Mouse (Mus musculus) ES-E14 (cell line): ENCODE data around the gene Stn1. TPM values are rescaled to one million over a fixed set of nuclear protein-coding genes. Genes with fewer than 3 reads are reported as not detected.
A peak's percentile ranks its signal among the peaks of the same experiment; 100 is the strongest.

ENCODE experiments used
- DNase-seq: peaks from one replicate; pipeline ENCODE4 v3.0.0-alpha.2; 2013; ENCODE audit warnings: low read depth, low spot score
- H3K27ac ChIP-seq: 2 replicates; pipeline ENCODE4 v1.5.1; 2012; ENCODE audit warnings: low read depth, mild to moderate bottlenecking, low read length, moderate library complexity, mixed read lengths; ENCODE audit not compliant: poor library complexity, insufficient read depth, severe bottlenecking
- H3K36me3 ChIP-seq: 2 replicates; pipeline ENCODE4 v1.6.1; 2012; ENCODE audit warnings: mild to moderate bottlenecking, low read length, moderate library complexity, mixed read lengths; ENCODE audit not compliant: control insufficient read depth, poor library complexity, insufficient read depth, severe bottlenecking
- H3K4me1 ChIP-seq, 2 experiments: fragments of 150-350 bp in 1 of 2; sonication (generic) in 1 of 2; 2 replicates each; pipeline ENCODE4 v1.6.1; 2012; ENCODE audit warnings: low read length in 2 of 2, mild to moderate bottlenecking in 1 of 2, mixed read lengths in 1 of 2; ENCODE audit not compliant: control insufficient read depth in 2 of 2, insufficient read depth in 2 of 2, poor library complexity in 1 of 2
- H3K4me3 ChIP-seq, 2 experiments: fragments of 150-350 bp in 1 of 2; sonication (generic) in 1 of 2; 2 replicates each; pipeline ENCODE4 v1.5.1; 2012; ENCODE audit warnings: low read length in 2 of 2, low read depth in 1 of 2, mild to moderate bottlenecking in 1 of 2, mixed read lengths in 1 of 2; ENCODE audit not compliant: insufficient read depth in 1 of 2, poor library complexity in 1 of 2, severe bottlenecking in 1 of 2
- H3K9ac ChIP-seq: 2 replicates; pipeline ENCODE4 v1.6.1; 2012; ENCODE audit warnings: low read depth, mild to moderate bottlenecking, low read length, mixed read lengths; ENCODE audit not compliant: poor library complexity, insufficient read depth, severe bottlenecking
- H3K9me3 ChIP-seq: fragments of 150-350 bp; sonication (generic); 2 replicates; pipeline ENCODE4 v1.6.1; 2012; ENCODE audit warnings: low read depth, mild to moderate bottlenecking, low read length; ENCODE audit not compliant: control insufficient read depth, insufficient read depth
- CHD2 ChIP-seq: IDR thresholded peaks from 2 replicates; pipeline ENCODE4 v1.6.1; 2014; ENCODE audit warnings: mild to moderate bottlenecking, low read depth, low read length, inconsistent platforms
- HCFC1 ChIP-seq: IDR thresholded peaks from 2 replicates; pipeline ENCODE4 v1.6.1; 2012; ENCODE audit warnings: low read length, inconsistent platforms, borderline replicate concordance; ENCODE audit not compliant: insufficient read depth
- MAFK ChIP-seq: IDR thresholded peaks from 2 replicates; pipeline ENCODE4 v1.6.1; 2014; ENCODE audit warnings: mild to moderate bottlenecking, low read depth, low read length, inconsistent platforms; ENCODE audit not compliant: insufficient read depth
- ZC3H11A ChIP-seq: IDR thresholded peaks from 2 replicates; pipeline ENCODE4 v1.6.1; 2012; ENCODE audit warnings: low read depth, mild to moderate bottlenecking, inconsistent platforms, low read length, borderline replicate concordance
- ZNF384 ChIP-seq: IDR thresholded peaks from 2 replicates; pipeline ENCODE4 v1.6.1; 2012; ENCODE audit warnings: low read depth, low read length, inconsistent platforms
- in situ Hi-C, 2 experiments: fragments of 600-800 bp; cut with MboI; formaldehyde crosslinking; loops; one replicate each; pipeline ENCODE4 v1.15.1; 2025; ENCODE audit warnings: low sequenced_read_pairs in 2 of 2, inconsistent platforms in 1 of 2; ENCODE audit not compliant: unreplicated experiment in 2 of 2
- total RNA-seq: library from RNA; depleted of rRNA; stranded (reverse); fragments of 300-350 nt; gene quantifications from 2 replicates; pipeline ENCODE4 v1.2.3, GENCODE M21; 2012

Gene Stn1
- total RNA-seq, 1 experiment, result 22.9 TPM

DNA sequence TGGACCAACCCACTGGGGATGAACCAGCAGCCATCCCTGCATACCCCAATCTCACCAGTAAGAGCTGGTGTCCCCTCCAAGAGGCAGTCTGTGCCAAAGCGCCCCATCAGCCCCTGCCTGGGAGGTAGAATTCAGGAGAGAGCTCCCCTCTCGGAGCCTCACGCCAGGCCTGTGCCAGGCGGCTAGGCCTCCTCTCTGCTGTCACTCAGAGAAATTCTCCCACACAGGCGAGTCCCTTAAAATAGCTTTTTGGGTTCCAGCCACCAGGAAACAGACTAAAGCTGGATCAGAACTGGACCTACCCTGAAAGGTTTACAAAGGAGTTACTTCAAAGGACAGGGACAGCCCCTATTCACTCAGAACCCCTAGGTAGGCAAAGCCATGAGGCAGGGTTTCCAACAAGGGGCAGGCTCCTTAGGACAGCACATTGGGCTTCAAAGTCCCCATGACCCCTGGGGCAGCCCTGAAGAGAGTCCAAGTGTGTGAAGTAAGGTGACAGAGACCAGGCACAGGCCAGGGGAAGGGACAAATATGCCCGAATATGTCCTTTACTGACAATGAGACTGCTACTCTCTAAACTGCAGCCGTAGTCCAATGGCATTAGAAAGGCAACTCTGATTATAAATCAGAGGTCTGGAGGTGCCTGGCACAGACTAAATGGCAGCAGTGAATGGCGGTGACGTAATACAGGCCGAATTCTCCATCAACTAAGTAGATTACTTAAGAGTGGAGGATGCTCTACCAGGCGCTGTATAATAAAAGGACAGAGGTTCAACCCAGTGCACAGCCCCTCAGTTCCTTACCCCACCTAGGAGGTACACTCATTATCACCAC is 82.9 kb downstream of the Stn1 start:
- Histone ChIP-seq H3K9ac (peak overlapping the region; percentile 49; the same call in 1 of the 2 replicates), H3K36me3 (no peaks in the 10 kb centered on the region), H3K9me3 (no peaks in the 10 kb centered on the region), H3K4me1 (peaks cover 11 to 51% of the 10 kb centered on the region in 2 experiments; a peak in 3 of 4 replicates), H3K4me3 (no peak overlapping the region), H3K27ac (no peak overlapping the region)
- in situ Hi-C loops, result no loop called here
- TF ChIP-seq HCFC1 (no peak), ZC3H11A (no peak), ZNF384 (no peak), MAFK (no peak), CHD2 (no peak)
- no peak for DNase-seq

DNA sequence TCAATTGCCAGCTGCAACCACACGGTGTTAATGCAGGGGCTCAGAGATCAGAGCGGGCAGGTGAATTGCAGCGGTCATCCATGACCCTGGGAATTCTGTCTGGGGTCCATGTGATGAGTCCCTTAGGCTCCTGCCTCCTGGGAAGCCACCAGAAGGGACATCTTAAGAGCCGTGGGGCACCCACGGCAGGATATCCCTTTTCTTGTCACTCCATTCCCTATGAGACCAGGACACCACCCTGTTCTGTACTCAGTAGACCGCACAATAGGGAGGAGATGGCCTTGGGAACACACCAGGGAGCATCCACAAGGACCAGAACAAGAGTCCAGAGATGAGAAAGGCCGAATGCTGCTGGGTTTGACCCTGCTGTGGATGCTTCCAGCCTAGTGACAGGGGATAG is 84.0 kb downstream of the Stn1 start:
- H3K27ac ChIP-seq, result no peak overlapping the region
- H3K4me1 ChIP-seq, result peaks cover 15 to 53% of the 10 kb centered on the region in 2 experiments; a peak in 3 of 4 replicates
- TF ChIP-seq CHD2 (no peak), HCFC1 (no peak), ZC3H11A (no peak), ZNF384 (no peak), MAFK (no peak)

DNA sequence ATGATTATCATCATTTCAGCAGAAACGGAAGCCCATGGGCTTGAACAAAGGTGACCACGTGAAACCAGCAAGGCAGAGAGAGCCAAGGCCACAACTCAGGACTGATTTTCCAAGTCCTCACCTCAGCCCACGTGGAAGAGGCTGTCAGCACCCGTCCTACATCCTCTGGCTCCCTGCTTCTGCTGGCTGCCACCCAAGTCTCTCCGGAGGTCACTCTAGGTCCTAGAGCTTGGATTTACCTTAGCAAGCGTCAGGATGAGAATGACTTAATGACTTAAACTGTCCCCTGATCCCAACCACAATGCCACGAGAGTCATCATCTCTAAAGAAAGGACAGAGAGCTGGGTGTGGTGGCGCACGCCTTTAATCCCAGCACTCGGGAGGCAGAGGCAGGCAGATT is 84.6 kb downstream of the Stn1 start:
- no peak overlapping the region for H3K4me3 ChIP-seq
- in situ Hi-C loops, result no loop called here
- no peak overlapping the region for H3K9ac ChIP-seq
- DNase-seq, result no peak
- peaks cover 15 to 52% of the 10 kb centered on the region in 2 experiments; a peak in 3 of 4 replicates for H3K4me1 ChIP-seq
- no peak overlapping the region for H3K27ac ChIP-seq
- H3K36me3 ChIP-seq, result no peaks in the 10 kb centered on the region
- TF ChIP-seq MAFK, result no peak
- H3K9me3 ChIP-seq, result no peaks in the 10 kb centered on the region

More for the DNA sequence above, 84.0 kb downstream of the Stn1 start:
- Histone ChIP-seq H3K4me3 (no peak overlapping the region), H3K36me3 (no peaks in the 10 kb centered on the region), H3K9me3 (no peaks in the 10 kb centered on the region), H3K9ac (no peak overlapping the region)
- in situ Hi-C loops, result no loop called here
- DNase-seq, result no peak

GRCm38 (mm10) chr19:47452211-47452610 is 85.1 kb downstream of the Stn1 start:
- H3K4me1 ChIP-seq, result peaks cover 15 to 52% of the 10 kb centered on the region in 2 experiments; a peak in 3 of 4 replicates
- H3K36me3 ChIP-seq, result no peaks in the 10 kb centered on the region
- H3K9ac ChIP-seq, result no peak overlapping the region
- TF ChIP-seq HCFC1 (no peak), MAFK (no peak), CHD2 (no peak), ZC3H11A (no peak), ZNF384 (no peak)
- DNase-seq, result no peak
- H3K27ac ChIP-seq, result no peak overlapping the region
- no peak overlapping the region for H3K4me3 ChIP-seq
- H3K9me3 ChIP-seq, result no peaks in the 10 kb centered on the region
- in situ Hi-C loops, result no loop called here
